Mouse (Mus musculus) G1E (cell line): Measurements from ENCODE around the gene Slc25a45.

Source experiments
- CTCF ChIP-seq: IDR thresholded peaks from 2 replicates; pipeline ENCODE4 v1.5.1; 2012; ENCODE audit warnings: low read depth, low read length, inconsistent platforms, mixed read lengths
- POLR2AphosphoS5 ChIP-seq: IDR thresholded peaks from 2 replicates; pipeline ENCODE4 v1.6.1; 2012; ENCODE audit warnings: low read depth, low read length, inconsistent platforms; ENCODE audit not compliant: insufficient replicate concordance
- TAL1 ChIP-seq: conservative IDR thresholded peaks from 2 replicates; pipeline ENCODE4 v1.6.1; 2012; ENCODE audit warnings: low read depth, low read length, inconsistent platforms, mixed read lengths

GRCm38 (mm10) chr19:5837606-5838005, 40.0 kb upstream of the Slc25a45 start:
- TF ChIP-seq CTCF: no peak
- TF ChIP-seq POLR2AphosphoS5: no peak
- no peak for TF ChIP-seq TAL1
